Mouse (Mus musculus): ENCODE measurements around the gene Zwilch.
A peak's percentile ranks its signal among the peaks of the same experiment; 100 is the strongest.
"Not testable (repeated sequence)": the region's sequence is repeated elsewhere in the genome, so short reads cannot be mapped to it uniquely, and the experiment has no call there.

Gene Zwilch

GRCm38 (mm10) chr9:64172816-64173665 lies at the start of gene Zwilch, which contains the start of gene Rpl4:
TSS of gene Zwilch (minus strand) at chr9:64173104.
TSS of gene Rpl4 (plus strand) at chr9:64173375.
- DNase-seq, result peak; percentile 77

GRCm38 (mm10) chr9:64222098-64222497 lies 49.2 kb upstream of the Zwilch start:
- no peak for DNase-seq

GRCm38 (mm10) chr9:64221480-64221879 lies 48.6 kb upstream of the Zwilch start:
- DNase-seq, result peak; percentile 55

- DNase-seq, result no peak
These were observed 47.7 kb upstream of the Zwilch start for GRCm38 (mm10) chr9:64220603-64221002.

GRCm38 (mm10) chr9:64219772-64220420 lies 47.0 kb upstream of the Zwilch start:
- no peak for DNase-seq

- no peak for DNase-seq
These were observed 46.4 kb upstream of the Zwilch start for GRCm38 (mm10) chr9:64219305-64219704.

GRCm38 (mm10) chr9:64217887-64218286 lies 45.0 kb upstream of the Zwilch start:
- DNase-seq, result no peak

- no peak for DNase-seq
These were observed 43.7 kb upstream of the Zwilch start for GRCm38 (mm10) chr9:64216641-64217040.

GRCm38 (mm10) chr9:64216090-64216489 lies 43.2 kb upstream of the Zwilch start:
- no peak for DNase-seq

GRCm38 (mm10) chr9:64214452-64214851 lies 41.5 kb upstream of the Zwilch start:
- no peak for DNase-seq

- DNase-seq, result peak; percentile 28
These were observed 34.7 kb upstream of the Zwilch start for GRCm38 (mm10) chr9:64207509-64208084.

GRCm38 (mm10) chr9:64202866-64203265 lies 30.0 kb upstream of the Zwilch start:
- no peak for DNase-seq

GRCm38 (mm10) chr9:64202331-64202730 lies 29.4 kb upstream of the Zwilch start:
- DNase-seq, result no peak

GRCm38 (mm10) chr9:64199897-64200296 lies 27.0 kb upstream of the Zwilch start:
- DNase-seq, result no peak

- not testable (repeated sequence) for DNase-seq
These were observed 26.0 kb upstream of the Zwilch start for GRCm38 (mm10) chr9:64198763-64199418.

GRCm38 (mm10) chr9:64198068-64198762 lies 25.3 kb upstream of the Zwilch start:
- DNase-seq, result no peak

- DNase-seq, result no peak
These were observed 24.6 kb upstream of the Zwilch start for GRCm38 (mm10) chr9:64197524-64197923.

GRCm38 (mm10) chr9:64195554-64195953 lies 22.6 kb upstream of the Zwilch start:
- DNase-seq, result peak; percentile 80

GRCm38 (mm10) chr9:64193879-64194278 lies 21.0 kb upstream of the Zwilch start:
- no peak for DNase-seq

- DNase-seq, result no peak
These were observed 11.4 kb upstream of the Zwilch start for GRCm38 (mm10) chr9:64184166-64184840.

- not testable (repeated sequence) for DNase-seq
These were observed 10.4 kb upstream of the Zwilch start for GRCm38 (mm10) chr9:64183295-64183694.
